Mouse (Mus musculus): ENCODE data around the gene Pigb.

Pigb gene

DNA sequence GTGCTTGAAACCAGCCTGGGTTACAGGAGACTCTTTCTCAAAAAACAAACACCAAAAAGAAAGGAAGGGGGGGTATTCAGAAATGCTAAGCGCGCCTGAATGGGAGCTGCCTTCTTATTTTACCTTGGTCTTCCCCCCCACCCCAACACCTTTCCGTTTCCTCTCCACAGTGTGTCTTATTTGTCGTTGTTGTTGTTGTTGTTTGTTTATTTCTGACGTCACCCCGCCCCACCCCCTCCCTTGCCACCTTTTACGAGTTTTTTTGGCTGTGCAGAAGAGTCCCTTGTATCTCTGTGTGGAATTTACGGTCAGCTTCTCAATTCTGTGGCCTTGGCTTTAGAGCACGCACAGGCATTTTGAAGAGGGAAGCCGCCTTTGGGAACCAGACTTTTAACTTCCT lies 5.5 kb upstream of the Pigb start:
- DNase-seq (ENCODE audit: low spot score), result no peak

- DNase-seq (ENCODE audit: low spot score), result no peak
Measured at GRCm38 (mm10) chr9:73045204-73045603, 5.0 kb upstream of the Pigb start.

GRCm38 (mm10) chr9:73044146-73045079 lies 4.2 kb upstream of the Pigb start, which contains the start of gene Rab27a:
Rab27a (plus strand) TSS chr9:73044854.
- DNase-seq (ENCODE audit: low spot score), result peak; percentile 91

DNA sequence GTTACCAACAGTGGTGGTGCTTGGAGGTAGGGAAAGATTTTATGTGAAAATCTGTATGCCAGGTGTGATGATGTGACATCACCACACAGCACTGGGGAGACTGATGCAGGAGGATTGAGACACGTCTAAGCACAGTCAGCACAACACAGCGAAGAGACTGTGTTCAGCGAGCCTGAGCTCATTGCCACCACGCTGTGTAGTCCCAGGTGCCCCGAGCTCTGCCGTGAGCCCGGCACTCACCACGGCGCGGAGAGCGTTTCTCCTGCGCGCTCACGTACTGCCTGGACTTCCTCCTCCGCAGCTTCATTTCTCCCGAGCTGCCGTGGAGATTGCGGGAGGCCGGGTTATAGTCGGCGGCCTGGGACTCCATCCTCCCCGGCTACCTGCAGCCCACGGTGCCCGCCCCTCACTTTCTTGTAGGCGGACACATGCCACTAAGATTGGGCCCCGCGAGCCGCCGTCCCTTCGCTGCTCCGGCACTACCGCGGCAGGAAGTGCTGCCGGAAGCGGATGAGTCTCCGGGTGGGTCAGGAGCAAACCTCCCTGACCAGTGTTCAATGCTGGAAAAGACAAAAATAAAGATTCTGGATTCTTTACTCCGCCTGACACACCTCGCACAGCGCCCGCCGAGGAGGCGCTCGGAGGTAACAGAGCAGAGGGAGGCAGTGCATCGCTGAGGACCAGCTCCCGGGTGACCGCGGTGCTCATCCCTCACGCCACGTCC lies 794 bp downstream of the Pigb start:
- DNase-seq (ENCODE audit: low spot score), result peak; percentile 93

- no peak for DNase-seq (ENCODE audit: low spot score)
Measured at GRCm38 (mm10) chr9:73033406-73033805, 6.8 kb downstream of the Pigb start.

- DNase-seq (ENCODE audit: low spot score), result no peak
Measured at GRCm38 (mm10) chr9:73031421-73031820, 8.8 kb downstream of the Pigb start.

DNA sequence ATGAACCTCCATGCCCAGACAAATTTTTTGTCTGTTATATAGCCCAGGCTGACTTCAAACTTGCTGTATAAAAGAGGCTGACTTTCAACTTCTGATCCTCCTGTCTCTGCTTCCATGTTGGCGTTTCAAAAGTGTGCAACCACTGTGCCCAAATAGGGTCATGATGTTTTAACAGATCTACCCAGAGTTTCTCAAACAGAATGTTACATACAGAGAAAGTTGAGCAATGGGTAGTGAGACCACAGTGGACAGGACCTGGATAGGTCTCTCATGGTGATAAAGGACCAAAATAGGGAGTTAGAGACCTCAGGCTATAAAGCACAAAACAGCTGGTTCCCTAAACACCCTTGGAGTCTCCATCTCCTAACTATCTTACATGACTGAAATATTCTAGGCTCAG lies 9.7 kb downstream of the Pigb start:
- no peak for DNase-seq (ENCODE audit: low spot score)

GRCm38 (mm10) chr9:73025818-73026636 lies 14.2 kb downstream of the Pigb start:
- no peak for DNase-seq (ENCODE audit: low spot score)

DNA sequence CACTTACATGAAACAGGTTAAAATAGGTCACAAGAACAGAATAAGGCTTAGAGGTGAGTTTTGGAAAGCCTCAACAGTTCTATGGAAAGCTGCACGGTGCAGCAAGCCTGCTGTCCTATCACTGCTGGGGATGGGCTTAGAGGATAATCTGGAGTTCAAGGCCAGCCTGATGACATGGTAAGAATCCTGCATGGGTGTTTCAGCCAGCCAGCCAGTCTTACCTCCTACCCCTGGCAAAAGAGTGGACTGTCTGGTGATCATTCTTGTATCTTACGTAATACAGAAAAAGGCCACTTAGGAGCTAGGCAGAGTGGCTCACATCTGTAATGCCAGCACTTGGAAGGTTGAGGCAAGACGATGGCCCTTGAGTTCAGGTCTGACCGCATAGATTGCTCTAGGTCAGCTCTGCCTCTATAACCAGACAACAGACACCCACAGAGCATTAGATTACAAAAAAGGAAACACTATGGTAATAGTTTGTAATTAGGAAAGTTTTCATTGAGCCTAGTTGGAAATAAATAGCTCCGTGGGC lies 19.5 kb downstream of the Pigb start:
- DNase-seq (ENCODE audit: low spot score), result peak; percentile 45

- DNase-seq (ENCODE audit: low spot score), result peak; percentile 70
Measured at GRCm38 (mm10) chr9:73019841-73020240, 20.3 kb downstream of the Pigb start.

DNA sequence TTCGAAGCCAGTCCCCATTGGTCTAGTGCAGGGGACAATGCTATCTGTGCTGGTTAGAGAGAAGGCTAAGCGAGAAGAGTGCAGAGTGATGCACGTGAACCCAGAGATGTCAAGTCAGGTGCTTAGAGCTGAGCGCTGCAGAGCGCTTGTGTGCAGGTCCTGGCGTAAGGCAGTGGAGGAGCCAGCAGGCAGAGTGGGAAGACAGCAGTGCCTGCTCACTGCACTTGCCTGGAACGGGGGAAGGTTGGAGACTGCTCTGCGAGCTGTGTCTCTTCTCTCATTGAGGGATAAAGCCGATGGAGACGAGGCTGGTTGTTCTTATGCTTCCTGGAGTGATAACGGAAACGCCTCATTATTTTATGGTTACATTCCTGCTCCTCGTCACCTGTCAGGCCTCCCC lies 25.5 kb downstream of the Pigb start:
- no peak for DNase-seq (ENCODE audit: low spot score)

DNA sequence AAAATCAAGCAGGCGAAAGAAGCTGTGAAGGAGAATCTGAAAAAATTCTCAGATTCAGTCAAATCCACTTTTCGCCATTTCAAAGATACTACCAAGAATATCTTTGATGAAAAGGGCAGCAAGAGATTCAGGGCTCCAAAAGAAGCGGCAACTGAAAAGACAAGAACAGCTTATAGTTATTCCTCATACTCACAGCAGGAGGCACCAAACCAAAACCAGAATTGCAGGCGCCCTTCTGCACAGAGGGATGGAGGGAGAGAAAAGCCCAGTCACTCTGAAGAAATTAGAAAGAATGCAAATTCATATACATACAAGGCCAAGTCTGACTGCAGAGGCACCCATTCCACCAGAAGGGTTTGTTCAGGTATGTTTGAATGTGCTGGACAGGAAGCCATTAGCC lies 27.5 kb downstream of the Pigb start:
- no peak for DNase-seq (ENCODE audit: low spot score)

DNA sequence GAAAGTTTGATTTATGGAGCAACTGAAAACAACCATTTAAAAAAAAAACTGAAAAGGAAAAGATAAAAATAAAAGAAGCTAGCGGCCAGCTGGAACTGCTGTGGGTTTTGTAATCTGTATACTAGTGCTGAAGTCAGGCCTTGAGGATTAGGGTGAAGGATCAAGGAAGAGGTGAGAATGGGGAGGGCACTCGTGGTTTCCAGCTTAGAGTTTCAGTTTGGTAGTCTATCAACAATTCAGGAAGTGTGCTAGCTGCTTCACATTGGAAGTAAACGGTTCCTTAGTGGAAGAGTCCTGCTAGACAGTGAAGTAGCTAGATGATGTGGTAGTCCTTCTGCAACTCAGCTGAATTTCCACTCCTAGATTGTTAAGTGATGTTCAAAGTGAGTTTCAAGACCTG lies 31.8 kb downstream of the Pigb start:
- no peak for DNase-seq (ENCODE audit: low spot score)

DNA sequence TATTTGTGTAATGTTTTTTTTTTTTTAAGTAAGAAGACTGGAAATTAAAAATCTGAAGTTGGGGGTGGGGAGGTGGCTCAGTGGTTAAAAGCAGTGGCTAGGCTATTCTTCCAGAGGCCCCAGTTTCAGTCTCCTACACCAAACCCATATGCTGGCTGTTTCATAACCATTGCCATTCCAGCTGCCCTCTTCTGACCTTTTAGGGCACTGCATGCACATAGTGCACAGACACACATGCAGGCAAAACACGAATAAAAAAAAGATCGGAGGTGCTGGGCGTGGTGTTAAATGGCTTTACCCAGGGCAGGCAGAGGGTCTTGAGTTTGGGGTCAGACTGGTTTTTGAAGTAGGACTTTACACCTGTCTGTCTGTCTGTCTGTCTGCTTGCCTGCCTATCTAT lies 34.0 kb downstream of the Pigb start:
- DNase-seq (ENCODE audit: low spot score), result no peak

- DNase-seq (ENCODE audit: low spot score), result no peak
Measured at GRCm38 (mm10) chr9:73005106-73005505, 35.1 kb downstream of the Pigb start.

DNA sequence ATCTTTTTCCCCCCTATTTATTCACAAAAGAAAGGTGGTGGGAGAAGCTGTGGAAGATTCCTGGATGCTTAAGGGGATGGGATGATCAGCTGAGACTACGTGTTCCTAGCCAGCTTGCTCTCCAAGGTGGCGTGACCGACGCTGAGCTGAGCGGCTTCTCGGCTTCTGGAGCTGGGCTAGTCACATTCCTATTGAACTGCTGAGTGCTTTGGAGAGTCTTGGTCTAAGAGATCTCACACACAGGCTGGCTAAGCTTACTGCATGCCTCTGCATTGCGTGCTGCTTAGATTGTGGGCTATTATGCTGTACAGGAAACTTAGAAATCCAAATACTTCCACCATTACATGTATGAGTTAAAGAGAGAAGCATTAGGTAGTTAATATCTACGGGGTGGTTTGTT lies 36.1 kb downstream of the Pigb start:
- peak; percentile 58 for DNase-seq (ENCODE audit: low spot score)

GRCm38 (mm10) chr9:73002177-73002576 lies 38.0 kb downstream of the Pigb start:
- no peak for DNase-seq (ENCODE audit: low spot score)

- DNase-seq (ENCODE audit: low spot score), result no peak
Measured at GRCm38 (mm10) chr9:73001314-73002011, 38.7 kb downstream of the Pigb start.

DNA sequence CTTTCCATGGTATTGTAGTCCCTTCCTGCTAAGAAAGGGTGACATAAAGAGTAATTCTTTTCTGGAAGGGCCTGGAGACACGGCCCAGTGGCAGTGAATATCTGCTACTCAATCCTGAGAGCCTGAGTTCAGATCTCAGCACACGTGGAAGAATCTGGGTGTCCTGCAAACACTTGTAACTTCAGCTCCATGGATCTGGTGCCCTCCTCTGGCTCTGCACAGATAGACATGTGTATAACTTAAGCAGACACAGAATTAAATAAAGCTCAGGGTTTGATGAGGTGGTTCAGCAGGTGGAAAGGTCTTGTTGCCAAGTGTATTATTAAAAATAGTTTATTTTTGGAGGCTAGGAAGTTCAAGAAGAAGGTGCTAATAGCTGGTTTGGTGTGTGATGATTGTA lies 39.7 kb downstream of the Pigb start:
- DNase-seq (ENCODE audit: low spot score), result no peak

DNA sequence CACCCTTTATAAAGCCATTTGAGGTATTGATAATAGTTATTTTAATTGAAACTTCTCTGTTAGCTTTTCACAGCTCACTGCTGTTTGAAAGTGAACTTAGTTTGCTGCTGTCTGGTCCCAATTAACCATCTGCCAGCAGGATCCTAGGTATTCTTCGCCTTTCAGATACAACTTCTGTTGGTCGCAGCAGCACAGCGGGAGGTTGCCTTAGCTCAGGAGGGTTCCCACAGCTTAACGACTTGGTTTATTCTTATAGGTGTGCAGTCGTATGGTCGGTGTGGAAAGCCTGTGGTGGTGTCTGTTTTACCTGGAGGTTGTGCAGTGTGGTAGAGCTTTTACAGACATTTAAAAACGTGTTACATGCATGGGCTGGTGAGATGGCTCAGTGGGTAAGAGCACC lies 43.4 kb downstream of the Pigb start:
- DNase-seq (ENCODE audit: low spot score), result no peak

- DNase-seq (ENCODE audit: low spot score), result no peak
Measured at GRCm38 (mm10) chr9:72996167-72996566, 44.0 kb downstream of the Pigb start.
